Mouse (Mus musculus) heart, adult 2 months (tissue): ENCODE measurements around the gene Ccdc9b.

Experiments used
- CTCF ChIP-seq: fragments of 200-600 bp; IDR thresholded peaks from 2 replicates; pipeline ENCODE4 v1.8.1; 2022; ENCODE audit warnings: antibody characterized with exemption, mild to moderate bottlenecking, moderate library complexity
- POLR2A ChIP-seq: fragments of 200-500 bp; IDR thresholded peaks from 2 replicates; pipeline ENCODE4 v1.6.1; 2011; ENCODE audit warnings: mild to moderate bottlenecking, low read depth, low read length, control low read depth; ENCODE audit not compliant: insufficient read depth

GRCm38 (mm10) chr2:118776295-118776694, 13.8 kb upstream of the Ccdc9b start:
- TF ChIP-seq POLR2A (no peak), CTCF (no peak)
